Mouse (Mus musculus): ENCODE data around the gene Phf2. TPM values are rescaled to one million over a fixed set of nuclear protein-coding genes. Genes with fewer than 3 reads are reported as not detected.

Gene Phf2
- polyA plus RNA-seq (2011; ENCODE audit: insufficient read length, low read depth, missing spikeins), result 24.7 and 29.4 TPM in 2 replicates

DNA sequence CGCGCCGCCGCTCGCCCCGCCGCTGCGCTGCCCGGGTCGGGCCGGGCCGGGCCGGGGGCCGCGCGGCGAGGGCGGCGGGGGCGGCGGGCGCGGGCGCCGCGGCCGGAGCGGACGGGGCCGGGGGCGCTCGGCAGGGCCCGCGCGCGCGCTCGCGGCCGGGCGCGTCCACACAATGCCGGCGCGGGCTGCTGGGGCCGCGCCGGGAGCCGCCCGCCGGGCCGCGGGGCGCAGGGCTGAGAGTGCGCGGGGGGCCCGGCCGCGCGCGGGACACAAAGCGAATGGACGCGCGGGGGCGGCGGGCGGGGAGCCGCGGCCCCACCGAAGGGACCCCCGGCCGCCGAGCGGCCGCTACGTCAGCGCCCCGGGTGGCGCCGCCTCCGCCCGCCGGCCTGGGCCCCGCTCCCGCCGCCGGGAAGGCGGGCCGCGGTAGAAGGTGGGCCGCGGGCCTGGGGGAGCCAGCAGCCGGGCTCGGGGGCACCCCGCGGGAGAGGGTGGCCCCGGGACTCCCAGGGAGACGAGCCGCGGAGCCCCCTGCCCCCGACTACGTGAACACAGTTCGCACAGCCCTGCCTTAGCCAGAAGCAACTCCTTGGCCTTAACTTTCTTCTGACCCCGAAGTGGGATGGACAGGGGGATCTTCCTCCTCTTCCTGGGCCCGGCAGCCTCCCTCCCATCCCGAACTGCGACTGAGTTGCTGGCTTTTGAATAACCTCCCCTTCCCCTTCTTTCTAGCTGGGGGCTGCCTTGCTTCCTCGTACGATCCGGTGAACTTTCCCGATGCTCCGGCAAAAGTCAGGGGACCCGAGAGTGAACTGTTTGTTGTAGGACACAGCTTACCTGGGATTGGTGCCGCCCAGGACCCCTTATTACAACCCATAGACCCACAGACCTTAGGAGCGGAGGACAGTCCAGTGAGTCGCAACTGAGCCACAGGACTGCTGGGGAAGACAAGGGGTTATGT is at the start of gene Phf2:
Gene Phf2 (minus strand): TSS at position 349 of the 961 bp plus-strand sequence.
- H3K4me3 ChIP-seq (ENCODE audit: insufficient read depth, low read length), result peak within 1 kb of the TSS; percentile 84
- H3K27ac ChIP-seq (ENCODE audit: insufficient read depth, low read length), result peak within 1 kb of the TSS; percentile 12; the same call in 1 of the 2 replicates
- peaks cover 6% of the 10 kb centered on the region for H3K4me1 ChIP-seq (ENCODE audit: control insufficient read depth, insufficient read depth, low read length)
- TF ChIP-seq POLR2A (IDR thresholded peaks at IDR 0.05; ENCODE audit: low read depth, low read length) (peak; percentile 44; the same call in 1 of the 2 replicates), CTCF (IDR thresholded peaks at IDR 0.05; ENCODE audit: borderline replicate concordance, insufficient read depth, low read length) (no peak)

DNA sequence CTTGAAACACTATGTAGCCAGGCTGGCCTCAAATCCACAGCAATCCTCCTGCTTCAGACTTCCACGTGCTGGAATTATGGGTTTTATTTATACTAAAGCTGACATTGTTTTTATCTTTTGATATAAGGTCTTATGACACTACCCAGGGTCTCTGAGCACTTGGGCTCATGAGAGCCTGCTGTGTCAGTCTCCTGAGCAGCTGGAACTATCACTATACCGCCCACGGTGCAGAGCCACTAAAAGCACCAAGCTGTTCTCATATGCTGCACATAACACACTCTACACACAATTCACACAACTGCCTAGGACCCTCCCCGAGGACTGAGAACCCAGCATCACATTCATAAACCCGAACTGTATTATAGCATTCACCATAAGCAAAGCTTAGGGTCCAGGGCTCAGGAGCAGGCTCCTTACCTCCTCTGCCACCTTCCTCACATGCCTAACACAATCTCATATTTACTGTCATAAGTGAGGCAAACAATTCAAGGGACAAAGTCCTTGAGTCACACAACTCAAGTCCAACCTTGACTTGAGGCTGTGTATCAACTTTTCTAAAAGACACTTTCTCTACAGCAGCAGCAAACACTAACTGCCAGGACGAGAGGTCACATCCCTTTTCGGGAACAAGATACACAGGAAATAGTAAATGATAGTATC is 49.0 kb upstream of the Phf2 start:
- no peak for TF ChIP-seq POLR2A (IDR thresholded peaks at IDR 0.05; ENCODE audit: low read depth, low read length)
- TF ChIP-seq CTCF (IDR thresholded peaks at IDR 0.05; ENCODE audit: borderline replicate concordance, insufficient read depth, low read length), result no peak
- no peak overlapping the region for H3K27ac ChIP-seq (ENCODE audit: insufficient read depth, low read length)
- H3K4me1 ChIP-seq (ENCODE audit: control insufficient read depth, insufficient read depth, low read length), result no peaks in the 10 kb centered on the region
- H3K4me3 ChIP-seq (ENCODE audit: insufficient read depth, low read length), result no peak overlapping the region

DNA sequence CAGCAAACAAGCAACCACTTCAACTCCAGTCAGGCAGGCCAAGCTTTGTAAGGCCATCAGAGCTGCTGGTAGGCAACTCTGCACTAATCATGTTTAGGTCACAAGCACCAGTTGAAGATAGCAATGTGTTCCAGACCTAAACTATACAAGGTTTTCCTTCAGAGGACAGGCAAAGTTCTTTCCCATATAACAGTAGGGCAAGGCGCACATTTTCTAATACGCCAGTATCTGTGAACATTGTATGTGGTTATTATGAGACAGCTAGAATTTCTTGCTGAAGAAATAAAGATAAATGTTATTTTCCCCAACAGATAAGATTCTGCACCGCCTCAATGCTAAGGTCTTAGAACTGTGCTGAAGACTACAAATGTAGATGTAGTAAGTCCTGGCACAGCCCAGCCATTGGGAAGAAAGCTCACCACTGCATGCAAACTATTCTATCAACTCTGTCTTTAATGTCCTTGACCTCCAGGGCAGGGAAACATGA is 46.2 kb upstream of the Phf2 start:
- TF ChIP-seq CTCF (IDR thresholded peaks at IDR 0.05; ENCODE audit: borderline replicate concordance, insufficient read depth, low read length) (no peak), POLR2A (IDR thresholded peaks at IDR 0.05; ENCODE audit: low read depth, low read length) (no peak)
- no peak overlapping the region for H3K27ac ChIP-seq (ENCODE audit: insufficient read depth, low read length)
- H3K4me1 ChIP-seq (ENCODE audit: control insufficient read depth, insufficient read depth, low read length), result peaks cover 4% of the 10 kb centered on the region; the same call in 1 of the 2 replicates
- no peak overlapping the region for H3K4me3 ChIP-seq (ENCODE audit: insufficient read depth, low read length)

DNA sequence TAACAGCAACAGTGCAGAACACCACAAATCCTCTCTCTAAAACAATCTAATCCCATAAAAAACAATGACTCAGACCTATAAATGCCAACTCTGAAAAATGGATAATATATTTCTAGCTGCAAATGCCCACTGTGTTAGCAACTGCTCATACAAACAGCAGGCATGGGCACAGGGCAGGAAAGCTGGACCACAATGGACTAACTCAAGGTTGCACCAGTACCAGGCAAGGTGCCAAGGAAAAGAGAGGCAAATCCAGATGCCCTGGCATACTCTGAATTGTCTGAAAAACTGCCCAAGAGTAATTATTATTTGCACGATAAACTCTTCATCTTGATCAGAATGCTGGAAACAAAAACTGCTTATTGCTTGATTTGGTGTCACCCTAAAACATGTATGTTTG is 42.8 kb upstream of the Phf2 start:
- H3K27ac ChIP-seq (ENCODE audit: insufficient read depth, low read length), result no peak overlapping the region
- TF ChIP-seq POLR2A (IDR thresholded peaks at IDR 0.05; ENCODE audit: low read depth, low read length), result no peak
- no peak for TF ChIP-seq CTCF (IDR thresholded peaks at IDR 0.05; ENCODE audit: borderline replicate concordance, insufficient read depth, low read length)
- H3K4me1 ChIP-seq (ENCODE audit: control insufficient read depth, insufficient read depth, low read length), result peaks cover 4% of the 10 kb centered on the region; the same call in 1 of the 2 replicates
- H3K4me3 ChIP-seq (ENCODE audit: insufficient read depth, low read length), result no peak overlapping the region

DNA sequence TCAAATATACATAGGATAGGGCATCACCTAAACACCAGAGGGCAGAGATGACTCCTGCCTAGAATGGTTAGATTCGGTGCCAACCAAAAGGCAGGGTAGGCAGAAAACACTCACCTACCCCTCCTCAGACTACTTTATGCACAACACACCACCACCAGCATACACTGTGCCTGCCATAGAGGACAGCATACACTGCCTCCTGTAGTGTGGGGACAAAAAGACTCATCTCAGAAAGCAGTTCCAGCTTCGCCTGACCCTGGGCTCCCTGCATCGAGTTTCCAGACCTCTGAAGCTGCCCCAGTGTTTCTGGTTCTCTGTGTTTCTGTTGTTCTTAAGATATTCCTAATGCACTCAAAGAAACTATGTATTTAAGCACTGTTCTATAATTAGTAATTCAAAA is 42.2 kb upstream of the Phf2 start:
- no peak overlapping the region for H3K4me3 ChIP-seq (ENCODE audit: insufficient read depth, low read length)
- TF ChIP-seq POLR2A (IDR thresholded peaks at IDR 0.05; ENCODE audit: low read depth, low read length) (no peak), CTCF (IDR thresholded peaks at IDR 0.05; ENCODE audit: borderline replicate concordance, insufficient read depth, low read length) (no peak)
- no peak overlapping the region; the same call in 1 of the 2 replicates for H3K27ac ChIP-seq (ENCODE audit: insufficient read depth, low read length)
- peaks cover 4% of the 10 kb centered on the region; the same call in 1 of the 2 replicates for H3K4me1 ChIP-seq (ENCODE audit: control insufficient read depth, insufficient read depth, low read length)

DNA sequence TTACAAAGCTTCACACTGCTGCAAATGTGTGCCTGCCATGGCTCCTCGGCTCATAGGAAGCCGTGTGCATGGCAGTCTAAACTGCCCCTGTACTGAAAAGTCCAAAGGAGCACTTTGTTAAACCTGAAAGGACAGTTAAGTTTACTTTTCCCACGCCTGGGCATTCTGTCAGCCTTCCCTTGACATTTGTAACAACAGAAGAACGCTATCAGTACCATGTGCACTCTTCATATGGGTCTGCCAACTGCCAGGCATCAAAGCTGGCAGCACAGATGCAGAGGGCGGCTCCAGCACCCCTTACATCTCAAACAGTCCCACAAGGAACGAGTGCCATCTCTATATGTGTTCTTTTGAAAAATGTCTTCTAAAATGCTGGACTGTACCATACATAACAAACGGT is 40.5 kb upstream of the Phf2 start:
- Histone ChIP-seq H3K4me1 (ENCODE audit: control insufficient read depth, insufficient read depth, low read length) (peaks cover 4% of the 10 kb centered on the region; the same call in 1 of the 2 replicates), H3K27ac (ENCODE audit: insufficient read depth, low read length) (no peak overlapping the region), H3K4me3 (ENCODE audit: insufficient read depth, low read length) (no peak overlapping the region)
- no peak for TF ChIP-seq POLR2A (IDR thresholded peaks at IDR 0.05; ENCODE audit: low read depth, low read length)
- TF ChIP-seq CTCF (IDR thresholded peaks at IDR 0.05; ENCODE audit: borderline replicate concordance, insufficient read depth, low read length), result no peak

DNA sequence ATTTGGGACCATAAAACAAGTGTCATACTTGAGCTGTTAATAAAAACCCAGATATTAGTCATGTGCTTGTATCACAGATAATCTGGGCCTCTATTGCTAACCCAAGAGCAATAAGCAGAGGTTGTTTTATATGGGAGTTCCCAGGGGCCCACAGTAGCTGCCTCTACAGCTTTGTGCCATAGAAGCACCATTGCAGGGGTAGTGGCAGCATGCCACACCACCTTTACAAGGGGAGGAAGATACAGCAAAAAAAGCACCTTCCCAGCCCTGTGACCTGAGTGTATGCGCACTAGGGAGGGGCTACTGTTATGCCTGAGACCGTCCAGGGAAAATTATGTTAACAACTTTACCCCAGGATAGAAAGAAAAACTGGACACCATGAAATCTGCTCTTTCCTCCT is 34.5 kb upstream of the Phf2 start:
- TF ChIP-seq CTCF (IDR thresholded peaks at IDR 0.05; ENCODE audit: borderline replicate concordance, insufficient read depth, low read length) (no peak), POLR2A (IDR thresholded peaks at IDR 0.05; ENCODE audit: low read depth, low read length) (no peak)
- H3K4me3 ChIP-seq (ENCODE audit: insufficient read depth, low read length), result no peak overlapping the region
- H3K27ac ChIP-seq (ENCODE audit: insufficient read depth, low read length), result no peak overlapping the region

DNA sequence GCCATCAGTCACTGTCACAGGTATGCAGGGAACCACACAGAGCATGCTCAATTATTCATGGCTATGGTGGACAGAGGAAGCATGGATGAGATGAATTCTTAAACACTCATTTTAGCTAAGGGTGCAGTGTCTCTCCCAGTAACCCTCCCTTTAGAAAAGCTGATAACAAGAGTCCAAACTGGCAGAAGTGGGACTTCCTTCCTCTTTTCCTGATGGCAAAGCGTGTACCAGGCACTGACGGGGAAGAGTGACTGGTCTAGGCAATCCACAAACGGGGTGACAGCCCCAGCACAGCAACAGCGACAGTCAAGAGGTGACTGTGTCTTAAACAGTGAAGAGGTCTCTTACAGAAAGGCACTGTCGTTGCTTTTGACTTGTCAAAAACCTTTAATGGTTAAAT is 24.5 kb upstream of the Phf2 start:
- Histone ChIP-seq H3K4me1 (ENCODE audit: control insufficient read depth, insufficient read depth, low read length) (no peaks in the 10 kb centered on the region; the same call in 1 of the 2 replicates), H3K27ac (ENCODE audit: insufficient read depth, low read length) (no peak overlapping the region), H3K4me3 (ENCODE audit: insufficient read depth, low read length) (no peak overlapping the region)
- TF ChIP-seq CTCF (IDR thresholded peaks at IDR 0.05; ENCODE audit: borderline replicate concordance, insufficient read depth, low read length), result no peak
- TF ChIP-seq POLR2A (IDR thresholded peaks at IDR 0.05; ENCODE audit: low read depth, low read length), result no peak

More for the DNA sequence above, 34.5 kb upstream of the Phf2 start:
- no peaks in the 10 kb centered on the region for H3K4me1 ChIP-seq (ENCODE audit: control insufficient read depth, insufficient read depth, low read length)

DNA sequence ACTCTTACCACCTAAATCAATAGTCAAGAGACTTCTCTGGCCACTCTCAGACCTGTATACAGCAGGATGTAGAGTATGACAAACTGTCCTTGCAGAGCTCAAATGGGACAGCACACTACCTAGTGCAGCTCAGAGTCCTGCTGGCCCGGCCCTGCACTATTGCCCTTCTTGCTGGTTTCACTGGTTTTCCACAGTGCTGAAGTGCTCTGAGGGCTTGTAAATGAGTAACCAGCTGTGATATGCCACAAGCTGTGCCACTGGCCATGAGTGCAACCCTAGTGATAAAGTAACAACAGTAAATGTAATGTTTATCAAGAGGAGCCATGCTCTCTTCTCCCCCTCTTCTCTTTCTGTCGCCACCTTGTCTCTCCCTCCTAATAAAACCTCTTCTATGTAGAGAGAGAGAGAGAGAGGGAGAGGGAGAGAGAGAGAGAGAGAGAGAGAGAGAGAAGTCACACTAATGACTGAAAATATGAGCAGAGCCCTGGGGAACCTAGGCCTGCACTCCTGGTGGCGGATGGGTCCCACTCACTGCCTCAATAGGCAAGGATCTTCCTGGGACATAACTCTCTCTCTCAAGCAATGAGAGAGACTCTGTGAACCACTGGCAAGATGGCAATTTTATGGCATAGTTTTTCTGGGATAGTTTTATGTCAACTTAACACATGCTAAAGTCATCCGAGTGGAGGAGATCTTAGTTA is 19.5 kb upstream of the Phf2 start:
- no peak overlapping the region for H3K4me3 ChIP-seq (ENCODE audit: insufficient read depth, low read length)
- TF ChIP-seq CTCF (IDR thresholded peaks at IDR 0.05; ENCODE audit: borderline replicate concordance, insufficient read depth, low read length) (no peak), POLR2A (IDR thresholded peaks at IDR 0.05; ENCODE audit: low read depth, low read length) (no peak)

More for the DNA sequence above, 19.5 kb upstream of the Phf2 start:
- no peak overlapping the region for H3K27ac ChIP-seq (ENCODE audit: insufficient read depth, low read length)
- no peaks in the 10 kb centered on the region for H3K4me1 ChIP-seq (ENCODE audit: control insufficient read depth, insufficient read depth, low read length)

All from embryonic fibroblast, embryonic 13.5 days (primary cell).